Mouse (Mus musculus) MEL (cell line): ENCODE data around the gene Tex101. TPM values are rescaled to one million over a fixed set of nuclear protein-coding genes. Genes with fewer than 3 reads are reported as not detected.
"Not testable (repeated sequence)": the region's sequence is repeated elsewhere in the genome, so short reads cannot be mapped to it uniquely, and the experiment has no call there.

Source experiments
- DNase-seq: peaks from one replicate; pipeline ENCODE4 v3.0.0; 2011; ENCODE audit warnings: low read depth, low spot score
- H3K27ac ChIP-seq: 2 replicates; pipeline ENCODE4 v1.5.1; 2012; ENCODE audit warnings: low read depth, mild to moderate bottlenecking, control low read depth, low read length, moderate library complexity; ENCODE audit not compliant: control insufficient read depth
- H3K27me3 ChIP-seq, 2 experiments: fragments of 150-350 bp in 1 of 2; sonication (generic) in 1 of 2; 2 replicates each; pipeline ENCODE4 v1.6.1; 2012; ENCODE audit warnings: low read length in 2 of 2, mild to moderate bottlenecking in 2 of 2, improper control_type of control experiment in 1 of 2, moderate library complexity in 1 of 2; ENCODE audit not compliant: insufficient read depth in 2 of 2, control insufficient read depth in 1 of 2
- H3K36me3 ChIP-seq, 2 experiments: 2 replicates each; pipeline ENCODE4 v1.6.1; 2012 to 2014; ENCODE audit warnings: low read length in 2 of 2, improper control_type of control experiment in 1 of 2, inconsistent platforms in 1 of 2, mild to moderate bottlenecking in 1 of 2; ENCODE audit not compliant: insufficient read depth in 2 of 2, control insufficient read depth in 1 of 2
- H3K4me1 ChIP-seq, 2 experiments: fragments of 150-350 bp in 1 of 2; sonication (generic) in 1 of 2; 2 replicates each; pipeline ENCODE4 v1.6.1; 2012; ENCODE audit warnings: low read length in 2 of 2, improper control_type of control experiment in 1 of 2, mild to moderate bottlenecking in 1 of 2; ENCODE audit not compliant: insufficient read depth in 2 of 2, control insufficient read depth in 1 of 2
- H3K4me3 ChIP-seq, 2 experiments: fragments of 150-350 bp in 1 of 2; sonication (generic) in 1 of 2; 2 replicates each; pipeline ENCODE4 v1.5.1; 2012; ENCODE audit warnings: low read depth in 2 of 2, low read length in 2 of 2, mild to moderate bottlenecking in 2 of 2, moderate library complexity in 2 of 2, control low read depth in 1 of 2, improper control_type of control experiment in 1 of 2; ENCODE audit not compliant: control insufficient read depth in 1 of 2, insufficient read depth in 1 of 2
- H3K79me2 ChIP-seq: 2 replicates; pipeline ENCODE4 v1.6.1; 2012; ENCODE audit warnings: mild to moderate bottlenecking, low read length, moderate library complexity; ENCODE audit not compliant: control insufficient read depth, poor library complexity, insufficient read depth
- H3K9ac ChIP-seq: 2 replicates; pipeline ENCODE4 v1.6.1; 2012; ENCODE audit warnings: low read depth, mild to moderate bottlenecking, control low read depth, low read length, moderate library complexity; ENCODE audit not compliant: control insufficient read depth, poor library complexity, severe bottlenecking
- H3K9me3 ChIP-seq: fragments of 150-350 bp; sonication (generic); replicated peaks from 2 replicates; pipeline ENCODE4 v1.6.1; 2012; ENCODE audit warnings: mild to moderate bottlenecking, low read length, improper control_type of control experiment, moderate library complexity; ENCODE audit not compliant: insufficient read depth
- JUND ChIP-seq: IDR thresholded peaks from 2 replicates; pipeline ENCODE4 v1.6.1; 2011; ENCODE audit warnings: low read depth, mild to moderate bottlenecking, improper control_type of control experiment, low read length
- MAFK ChIP-seq: IDR thresholded peaks from 2 replicates; pipeline ENCODE4 v1.6.1; 2011; ENCODE audit warnings: low read depth, mild to moderate bottlenecking, low read length, improper control_type of control experiment, borderline replicate concordance
- MAZ ChIP-seq: IDR thresholded peaks from 2 replicates; pipeline ENCODE4 v1.6.1; 2012; ENCODE audit warnings: low read depth, mild to moderate bottlenecking, inconsistent platforms, low read length, improper control_type of control experiment
- MXI1 ChIP-seq: IDR thresholded peaks from 2 replicates; pipeline ENCODE4 v1.6.1; 2011; ENCODE audit warnings: mild to moderate bottlenecking, low read depth, low read length, improper control_type of control experiment
- NELFE ChIP-seq: IDR thresholded peaks from 2 replicates; pipeline ENCODE4 v1.6.1; 2011; ENCODE audit warnings: low read depth, low read length, improper control_type of control experiment
- POLR2A ChIP-seq, 2 experiments: IDR thresholded peaks; 2 replicates each; pipeline ENCODE4 v1.6.1; 2011 to 2012; ENCODE audit warnings: low read length in 2 of 2, mild to moderate bottlenecking in 2 of 2, control low read depth in 1 of 2, improper control_type of control experiment in 1 of 2, low read depth in 1 of 2, moderate library complexity in 1 of 2; ENCODE audit not compliant: control insufficient read depth in 1 of 2, insufficient read depth in 1 of 2, poor library complexity in 1 of 2
- RCOR1 ChIP-seq: IDR thresholded peaks from 2 replicates; pipeline ENCODE4 v1.6.1; 2012; ENCODE audit warnings: low read depth, mild to moderate bottlenecking, inconsistent platforms, low read length, improper control_type of control experiment
- SIN3A ChIP-seq: IDR thresholded peaks from 2 replicates; pipeline ENCODE4 v1.6.1; 2012; ENCODE audit warnings: low read length, improper control_type of control experiment, inconsistent platforms
- ZC3H11A ChIP-seq: IDR thresholded peaks from 2 replicates; pipeline ENCODE4 v1.6.1; 2012; ENCODE audit warnings: low read depth, mild to moderate bottlenecking, inconsistent platforms, low read length, improper control_type of control experiment
- ZKSCAN1 ChIP-seq: IDR thresholded peaks from 2 replicates; pipeline ENCODE4 v1.6.1; 2012; ENCODE audit warnings: low read depth, mild to moderate bottlenecking, inconsistent platforms, low read length, improper control_type of control experiment, moderate library complexity
- ZNF384 ChIP-seq: IDR thresholded peaks from 2 replicates; pipeline ENCODE4 v1.6.1; 2012; ENCODE audit warnings: low read depth, mild to moderate bottlenecking, inconsistent platforms, low read length, improper control_type of control experiment
- polyA plus RNA-seq, 2 experiments: library from polyadenylated mRNA; stranded (reverse) in 1 of 2; unstranded in 1 of 2; fragments of >175 nt in 1 of 2; fragments of >200 nt in 1 of 2; gene quantifications; 2 replicates each; pipeline versions ENCODE4 v1.2.1 to v1.2.4; 2012; ENCODE audit warnings: low replicate concordance in 2 of 2, low read depth in 1 of 2; ENCODE audit not compliant: insufficient read length in 2 of 2, insufficient read depth in 1 of 2, missing spikeins in 1 of 2
- total RNA-seq: library from RNA; depleted of rRNA; stranded (reverse); fragments of 300-350 nt; gene quantifications from 2 replicates; pipeline ENCODE4 v1.2.3, GENCODE M21; 2012; rRNA removed

Tex101 gene
- 0.15 TPM in 1 of 2 replicates, not detected in the other for total RNA-seq
- under 1 TPM in 1 of 2 experiments, not detected in 1; 0.08 TPM for polyA plus RNA-seq

DNA sequence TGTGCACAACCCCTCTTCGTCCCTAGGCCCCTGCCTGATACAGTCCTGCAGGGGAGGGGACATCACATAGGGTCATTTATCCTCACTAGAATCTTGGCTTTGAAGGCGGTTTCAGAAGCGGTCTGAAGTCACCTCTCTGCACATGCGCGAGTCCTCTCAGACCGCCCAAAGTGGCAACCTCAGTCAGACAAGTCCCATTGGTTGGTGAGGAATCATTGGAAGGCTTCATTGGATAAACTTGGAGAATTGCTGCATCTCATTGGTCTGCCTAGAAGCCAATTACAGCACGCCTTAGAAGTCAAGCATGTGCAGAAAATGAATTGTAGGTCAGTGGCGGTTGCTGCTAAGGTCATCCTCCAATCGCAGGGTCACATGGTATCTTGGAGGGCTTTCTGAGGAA is at the start of gene Tex101:
Gene Tex101 (minus strand): TSS at position 101 of the 400 bp plus-strand sequence.
- no peak for TF ChIP-seq MXI1
- TF ChIP-seq, all 39 proteins: peak for 0
- no peaks in the 10 kb centered on the region for H3K9me3 ChIP-seq
- peaks cover 0 to 2% of the 10 kb centered on the region in 2 experiments; a peak in 1 of 4 replicates for H3K27me3 ChIP-seq
- DNase-seq = no peak
- no peak within 1 kb of the TSS for H3K9ac ChIP-seq
- H3K79me2 ChIP-seq = no peaks in the 10 kb centered on the region
- no peak within 1 kb of the TSS for H3K27ac ChIP-seq
- H3K4me3 ChIP-seq = no peak within 1 kb of the TSS
- H3K4me1 ChIP-seq = no peaks in the 10 kb centered on the region
- H3K36me3 ChIP-seq = no peaks in the 10 kb centered on the region

- Histone ChIP-seq H3K4me3 (no peak overlapping the region), H3K27me3 (no peaks in the 10 kb centered on the region; a peak in 1 of 4 replicates), H3K36me3 (no peaks in the 10 kb centered on the region), H3K9me3 (no peaks in the 10 kb centered on the region), H3K79me2 (no peaks in the 10 kb centered on the region), H3K4me1 (no peaks in the 10 kb centered on the region), H3K9ac (no peak overlapping the region), H3K27ac (no peak overlapping the region)
- DNase-seq = no peak
- no peak for TF ChIP-seq SIN3A
- no peak for TF ChIP-seq MAZ
- no peak for TF ChIP-seq ZKSCAN1
- no peak for TF ChIP-seq POLR2A (IDR thresholded peaks at IDR 0.05; ENCODE audit: control insufficient read depth in 1 of 2, insufficient read depth in 1 of 2, low read depth in 1 of 2, low read length in 2 of 2, poor library complexity in 1 of 2)
- no peak for TF ChIP-seq NELFE
- no peak for TF ChIP-seq MXI1
- no peak for TF ChIP-seq ZNF384
- no peak for TF ChIP-seq ZC3H11A
- no peak for TF ChIP-seq MAFK
- TF ChIP-seq RCOR1 = no peak
These were observed 38.6 kb upstream of the Tex101 start for GRCm38 (mm10) chr7:24715039-24715438.

GRCm38 (mm10) chr7:24708832-24709292 is 32.4 kb upstream of the Tex101 start, which contains the start of gene BC049730:
BC049730 (plus strand) TSS chr7:24709242.
- peaks cover 9 to 14% of the 10 kb centered on the region in 2 experiments for H3K27me3 ChIP-seq
- H3K9me3 ChIP-seq = no peaks in the 10 kb centered on the region
- no peak within 1 kb of the TSS for H3K9ac ChIP-seq
- H3K4me1 ChIP-seq = no peaks in the 10 kb centered on the region
- H3K36me3 ChIP-seq = no peaks in the 10 kb centered on the region
- no peak within 1 kb of the TSS for H3K27ac ChIP-seq
- H3K4me3 ChIP-seq = no peak within 1 kb of the TSS
- no peaks in the 10 kb centered on the region for H3K79me2 ChIP-seq
- no peak for TF ChIP-seq JUND
- no peak for DNase-seq

- not testable (repeated sequence) for H3K36me3 ChIP-seq, H3K9me3 ChIP-seq, H3K4me1 ChIP-seq, H3K9ac ChIP-seq, DNase-seq, H3K4me3 ChIP-seq, H3K79me2 ChIP-seq, H3K27ac ChIP-seq
- H3K27me3 ChIP-seq = peaks cover 9 to 14% of the 10 kb centered on the region in 2 experiments
These were observed 26.4 kb upstream of the Tex101 start for GRCm38 (mm10) chr7:24702841-24703240.

GRCm38 (mm10) chr7:24697891-24698290 is 21.4 kb upstream of the Tex101 start:
- not testable (repeated sequence) for H3K4me3 ChIP-seq, DNase-seq, H3K9me3 ChIP-seq, H3K79me2 ChIP-seq, H3K27me3 ChIP-seq, H3K27ac ChIP-seq, H3K36me3 ChIP-seq, H3K9ac ChIP-seq, H3K4me1 ChIP-seq
